Mouse (Mus musculus) urinary bladder, postnatal 25 days (tissue): ENCODE measurements around the gene Xkr7.

Source experiments
- DNase-seq: peaks from one replicate; pipeline ENCODE4 v3.0.0; 2022; ENCODE audit warnings: low spot score

Xkr7 gene

GRCm38 (mm10) chr2:153031126-153032082 lies at the start of gene Xkr7:
Gene Xkr7 (plus strand): TSS chr2:153031852.
- DNase-seq: no peak

- no peak for DNase-seq
Observed at GRCm38 (mm10) chr2:152985582-152985981, 46.1 kb upstream of the Xkr7 start.

- no peak for DNase-seq
Observed at GRCm38 (mm10) chr2:152991529-152991928, 40.1 kb upstream of the Xkr7 start.

GRCm38 (mm10) chr2:152997046-152997445 lies 34.6 kb upstream of the Xkr7 start:
- no peak for DNase-seq

GRCm38 (mm10) chr2:153002492-153003248 lies 29.0 kb upstream of the Xkr7 start:
- no peak for DNase-seq

GRCm38 (mm10) chr2:153003681-153004338 lies 27.8 kb upstream of the Xkr7 start:
- DNase-seq: no peak

- DNase-seq: no peak
Observed at GRCm38 (mm10) chr2:153005981-153006380, 25.7 kb upstream of the Xkr7 start.

- no peak for DNase-seq
Observed at GRCm38 (mm10) chr2:153009192-153009973, 22.3 kb upstream of the Xkr7 start.

- DNase-seq: no peak
Observed at GRCm38 (mm10) chr2:153013724-153014515, 17.7 kb upstream of the Xkr7 start.

GRCm38 (mm10) chr2:153014758-153015593 lies 16.7 kb upstream of the Xkr7 start, which contains the start of gene Pdrg1:
Gene Pdrg1 (minus strand): TSS chr2:153015427.
- peak; percentile 97 for DNase-seq

- DNase-seq: no peak
Observed at GRCm38 (mm10) chr2:153015804-153016203, 15.8 kb upstream of the Xkr7 start.

GRCm38 (mm10) chr2:153016786-153017185 lies 14.9 kb upstream of the Xkr7 start:
- no peak for DNase-seq

GRCm38 (mm10) chr2:153019355-153019754 lies 12.3 kb upstream of the Xkr7 start:
- DNase-seq: no peak

GRCm38 (mm10) chr2:153021163-153021562 lies 10.5 kb upstream of the Xkr7 start:
- DNase-seq: no peak

GRCm38 (mm10) chr2:153022855-153023254 lies 8.8 kb upstream of the Xkr7 start:
- no peak for DNase-seq

GRCm38 (mm10) chr2:153026052-153026451 lies 5.6 kb upstream of the Xkr7 start:
- no peak for DNase-seq

GRCm38 (mm10) chr2:153027501-153027900 lies 4.2 kb upstream of the Xkr7 start:
- DNase-seq: no peak

GRCm38 (mm10) chr2:153030422-153030821 lies 1.2 kb upstream of the Xkr7 start:
- DNase-seq: no peak

GRCm38 (mm10) chr2:153032083-153032842 lies 611 bp downstream of the Xkr7 start:
- peak; percentile 75 for DNase-seq
